Mouse (Mus musculus): Measurements from ENCODE around the gene D630039A03Rik.

DNA sequence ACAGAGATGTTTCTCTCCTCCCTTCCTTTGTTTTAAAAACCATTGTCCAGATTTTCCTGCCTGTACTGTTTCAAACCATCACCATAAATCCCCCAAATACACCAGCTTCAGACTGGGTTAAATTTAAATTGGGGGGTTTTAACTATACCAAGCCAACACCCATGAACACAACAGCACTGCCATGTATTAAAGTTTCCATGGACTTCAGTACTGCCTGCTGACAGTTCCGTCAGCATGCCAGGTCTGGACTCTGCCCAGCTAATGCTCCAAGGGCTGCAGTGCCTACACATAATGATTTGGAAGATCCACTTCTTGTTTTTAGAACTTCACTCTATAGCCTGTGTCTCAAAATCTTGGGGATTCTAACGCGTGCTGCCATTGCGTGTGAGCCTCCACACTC is 31.4 kb upstream of the D630039A03Rik start:
- TF ChIP-seq CTCF (IDR thresholded peaks at IDR 0.05; ENCODE audit: control insufficient read depth, insufficient read depth, insufficient replicate concordance, low read depth, low read length) (no peak), POLR2A (IDR thresholded peaks at IDR 0.05; ENCODE audit: control insufficient read depth, low read depth, low read length) (no peak)

Measured in testis, adult 2 months (tissue).